Mouse (Mus musculus) thymus, postnatal 4 days (tissue): ENCODE data around the gene Zfp408.
A peak's percentile ranks its signal among the peaks of the same experiment; 100 is the strongest.

Source experiments
- DNase-seq: peaks from one replicate; pipeline ENCODE4 v3.0.0; 2021

The Zfp408 gene

DNA sequence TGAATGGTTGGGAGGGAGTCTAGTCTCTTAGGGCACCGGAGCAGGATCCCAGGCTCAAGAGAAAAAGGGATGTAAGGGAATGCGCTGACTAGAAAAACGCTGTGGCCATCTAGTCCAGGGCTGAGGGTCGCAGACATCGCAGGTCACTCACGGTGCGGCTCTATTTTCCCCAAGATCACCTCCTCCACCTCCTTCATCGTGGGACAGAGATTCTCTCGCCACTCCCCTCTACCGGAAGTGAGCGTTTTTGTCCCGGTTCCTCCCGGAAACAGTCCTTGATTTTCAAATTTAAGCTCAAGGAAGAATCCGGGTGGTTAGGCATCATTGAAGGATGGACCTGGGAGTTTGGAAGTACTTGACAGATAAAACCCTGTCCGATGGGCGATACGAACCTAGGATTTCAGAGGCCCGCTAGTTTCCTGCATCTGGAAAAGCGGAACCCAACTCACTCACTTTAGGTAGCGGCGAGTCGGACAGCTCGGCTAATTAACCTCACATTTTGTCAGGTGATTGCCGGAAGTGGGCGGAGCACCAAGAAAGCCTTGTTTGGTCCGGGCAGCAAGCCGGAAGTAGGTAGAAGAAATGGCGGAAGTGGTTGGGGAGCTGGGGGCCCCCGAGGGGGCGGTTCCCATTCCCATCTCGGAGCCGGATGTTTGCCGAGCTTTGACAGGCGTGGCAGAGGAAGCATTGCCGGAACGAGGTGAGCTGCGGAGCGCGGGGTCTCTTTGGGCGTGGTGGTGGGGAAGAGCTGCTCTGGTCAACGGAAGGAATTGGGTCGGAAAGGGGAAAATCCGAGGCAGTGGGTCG is at the start of gene Zfp408, which contains the start of gene Arhgap1:
Zfp408 (minus strand) TSS at position 239 of the 807 bp plus-strand sequence.
Arhgap1 (plus strand) TSS at position 308 of the 807 bp plus-strand sequence.
- peak; percentile 96 for DNase-seq

DNA sequence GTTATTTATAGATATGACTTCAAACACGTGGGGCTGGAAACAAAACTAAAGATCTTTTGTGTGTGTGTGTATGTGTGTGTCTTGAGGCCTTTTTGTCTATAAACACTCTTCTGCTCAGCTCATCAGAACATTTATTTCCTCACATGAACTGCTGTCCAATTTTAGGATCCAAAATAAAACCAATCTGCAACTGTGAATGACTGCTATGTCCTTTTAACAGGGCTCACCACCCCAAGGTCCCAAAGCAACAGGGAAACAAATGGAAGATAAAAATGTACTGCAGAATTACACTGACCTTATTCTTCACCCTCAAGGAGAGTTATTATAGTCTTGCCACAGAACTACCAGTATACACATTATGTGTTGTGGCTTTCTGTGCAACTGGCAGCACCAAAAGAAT is 49.6 kb upstream of the Zfp408 start:
- DNase-seq, result no peak

DNA sequence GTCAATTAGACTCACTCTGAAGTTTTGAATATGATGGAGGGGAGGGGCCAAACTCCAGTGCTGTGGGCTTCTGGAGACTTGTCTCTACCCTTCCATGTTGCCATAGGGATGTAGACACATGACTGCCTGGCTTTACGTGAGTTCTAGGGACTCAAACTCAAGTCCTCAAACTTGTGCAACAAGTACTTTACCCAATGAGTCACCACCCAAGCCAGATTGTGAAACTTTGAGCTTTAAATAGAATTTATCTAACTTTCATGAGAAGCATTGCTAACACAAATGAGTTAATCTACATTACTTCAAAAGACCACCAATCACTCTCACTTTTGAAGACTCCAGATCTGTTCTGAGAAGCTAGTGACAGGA is 46.6 kb upstream of the Zfp408 start:
- DNase-seq, result no peak

DNA sequence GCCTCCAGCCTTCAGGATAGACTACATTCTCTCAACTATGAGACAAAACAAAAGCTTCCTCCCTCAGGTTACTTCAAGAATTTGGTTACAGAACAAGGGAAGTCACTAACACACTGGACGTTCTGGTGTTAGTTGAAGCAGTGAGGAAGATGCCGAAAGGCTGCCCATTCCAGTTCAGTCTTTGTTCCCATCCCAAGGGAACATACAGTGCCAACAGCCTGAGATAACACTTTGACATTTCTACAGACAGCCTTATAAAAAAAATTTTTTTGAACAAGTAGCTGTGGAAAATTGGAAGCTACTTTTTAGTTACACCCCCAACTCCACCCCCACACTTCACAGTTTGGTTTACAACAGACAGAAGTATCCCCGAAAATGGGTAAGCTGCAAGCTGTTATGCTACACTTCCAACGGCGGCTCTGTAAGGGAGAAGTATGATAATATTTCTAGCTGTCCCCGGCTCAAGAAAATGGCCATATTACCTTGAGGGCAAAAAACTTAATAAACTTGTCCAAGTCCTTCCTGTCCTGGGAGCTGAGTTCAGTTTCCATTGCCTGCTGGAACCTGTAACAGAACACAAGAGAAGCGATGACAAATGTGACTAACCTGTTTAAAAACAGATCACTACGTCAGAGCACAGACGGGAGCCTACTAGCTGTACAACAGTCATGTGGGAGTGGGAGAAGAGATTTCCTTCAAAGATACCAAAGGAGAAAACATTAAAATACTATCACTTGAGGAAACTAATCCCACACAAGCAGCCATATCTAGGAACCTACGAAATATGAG is 46.0 kb upstream of the Zfp408 start:
- DNase-seq, result no peak

DNA sequence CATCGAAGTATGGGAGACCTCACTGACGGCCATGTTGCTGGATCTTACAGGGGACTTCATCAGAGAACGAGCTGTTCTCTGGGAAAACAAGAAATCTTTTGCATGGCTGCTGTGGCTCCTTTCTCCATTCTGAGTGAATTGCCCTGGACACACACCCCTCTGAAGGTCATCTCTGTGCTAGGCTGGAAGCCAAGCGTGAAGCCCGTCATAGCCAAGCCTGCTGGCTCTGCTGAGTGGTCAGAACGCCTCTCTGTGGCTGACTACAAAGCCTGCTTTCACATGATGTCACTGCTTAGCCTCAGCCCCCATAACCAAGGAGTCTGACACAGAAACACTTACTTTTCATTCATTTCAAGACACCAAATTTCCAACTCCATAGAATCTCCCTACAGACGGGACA is 39.9 kb upstream of the Zfp408 start:
- no peak for DNase-seq

DNA sequence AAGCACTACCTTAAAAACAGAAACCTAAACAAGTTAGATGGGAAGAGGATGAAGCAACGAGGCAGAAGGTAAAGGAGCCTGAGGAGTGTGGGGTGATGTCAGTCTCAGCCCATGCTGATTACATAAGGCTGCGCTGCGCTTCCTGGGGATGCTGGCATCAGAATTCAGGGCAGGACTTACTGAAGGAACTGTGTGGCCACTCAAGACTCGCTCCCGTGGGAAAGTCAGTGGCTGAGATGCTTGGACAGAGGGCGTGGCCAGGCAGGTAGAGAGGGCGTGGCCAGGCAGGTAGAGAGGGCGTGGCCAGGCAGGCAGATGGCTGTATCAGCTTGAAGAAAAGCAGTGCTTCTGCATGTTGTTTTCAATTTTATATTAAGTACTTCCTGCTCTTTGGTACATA is 34.3 kb upstream of the Zfp408 start:
- no peak for DNase-seq

DNA sequence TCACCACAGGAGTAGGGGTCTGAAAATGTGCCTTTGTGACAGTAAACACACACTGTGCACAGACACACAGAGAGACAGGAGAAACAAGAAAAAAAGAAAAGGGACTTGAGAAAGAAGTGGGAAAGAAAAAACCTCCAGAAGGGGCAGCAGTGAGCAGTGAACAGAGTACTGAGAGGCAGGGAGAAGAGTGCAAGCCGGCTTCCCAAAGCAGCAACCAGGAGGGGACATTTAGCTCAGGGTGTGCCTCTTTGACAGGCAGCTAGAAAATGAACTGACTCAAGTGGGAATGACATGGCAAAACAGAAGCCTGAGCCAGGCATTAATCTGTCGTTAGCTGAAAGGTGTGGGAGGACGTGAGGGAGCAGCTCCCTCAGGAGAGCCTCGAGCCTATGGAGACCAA is 33.3 kb upstream of the Zfp408 start:
- DNase-seq, result peak; percentile 59

DNA sequence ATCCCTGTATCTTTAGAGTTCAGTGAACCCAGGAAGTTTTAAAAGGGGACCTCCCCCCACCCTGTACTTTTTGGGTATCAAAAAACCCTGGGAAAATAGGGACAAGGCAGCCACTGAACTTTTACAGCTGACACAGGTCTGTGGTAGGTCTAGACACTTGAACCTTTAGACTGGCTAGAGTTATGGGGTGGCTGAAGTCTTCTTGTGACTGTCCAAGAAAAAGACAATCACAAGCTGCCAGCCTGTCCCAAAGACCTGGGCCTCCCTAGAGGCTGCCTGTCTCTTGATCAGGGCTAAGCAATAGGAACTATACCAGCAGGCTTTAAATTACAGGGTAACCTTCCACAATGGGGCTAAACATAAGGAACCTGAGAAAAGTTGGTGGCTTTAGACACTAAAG is 27.4 kb upstream of the Zfp408 start:
- no peak for DNase-seq

DNA sequence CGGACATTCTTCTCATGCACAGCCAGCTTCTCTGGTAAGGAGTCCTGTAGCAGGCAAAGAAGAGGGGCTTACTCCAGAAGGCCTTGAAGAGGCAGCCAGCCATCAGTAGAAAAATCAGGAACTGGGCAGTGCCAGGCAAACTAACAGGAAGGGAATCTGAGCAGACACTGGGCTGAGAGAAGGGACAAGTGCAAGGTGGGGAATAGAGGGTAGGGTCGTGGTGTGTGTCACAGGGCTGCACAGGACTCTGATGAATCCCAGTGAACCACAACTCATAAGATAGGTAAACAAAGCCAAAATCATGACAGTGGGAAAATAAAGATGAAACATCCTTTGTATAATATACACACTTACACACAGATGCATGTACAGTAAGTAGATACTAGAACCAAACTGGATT is 26.8 kb upstream of the Zfp408 start:
- no peak for DNase-seq

DNA sequence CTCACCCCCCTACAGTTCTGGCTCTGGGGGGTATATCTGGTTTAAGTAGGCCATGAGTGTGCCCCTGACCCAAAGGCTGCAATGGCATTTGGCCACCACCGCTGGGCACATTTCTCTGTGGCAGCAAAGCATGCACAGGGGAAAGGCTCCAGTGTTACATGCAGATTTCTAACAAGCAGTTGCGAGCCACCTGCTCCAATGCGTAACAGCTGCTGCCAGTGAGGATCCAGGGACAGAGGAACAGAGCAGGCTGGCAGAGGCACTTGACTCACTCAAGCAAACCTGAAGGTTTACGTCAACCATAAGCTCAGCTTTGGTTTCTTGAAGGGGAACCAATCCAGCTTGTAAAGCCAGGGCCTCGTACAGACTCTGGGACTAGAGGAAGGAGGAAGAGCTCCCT is 25.3 kb upstream of the Zfp408 start:
- no peak for DNase-seq

DNA sequence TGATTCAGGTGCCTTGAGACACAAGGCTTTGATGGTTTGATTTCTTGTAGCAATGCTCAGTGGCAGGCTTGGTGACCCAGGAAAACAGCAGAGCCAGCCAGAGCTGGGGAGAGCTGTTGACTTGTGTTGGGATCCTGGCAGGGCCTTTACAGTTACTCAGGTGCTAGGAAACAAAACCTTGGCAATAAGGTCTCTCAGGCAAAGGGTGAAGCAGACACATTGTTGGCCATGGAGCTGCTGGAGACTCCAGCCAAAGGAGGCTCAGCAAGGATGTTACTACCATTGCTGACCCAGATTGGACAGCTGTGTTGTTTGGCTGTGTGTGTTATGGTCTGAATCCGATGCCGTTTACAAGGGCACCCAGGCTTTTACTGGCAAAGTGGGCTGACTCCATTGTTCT is 24.0 kb upstream of the Zfp408 start:
- DNase-seq, result no peak

DNA sequence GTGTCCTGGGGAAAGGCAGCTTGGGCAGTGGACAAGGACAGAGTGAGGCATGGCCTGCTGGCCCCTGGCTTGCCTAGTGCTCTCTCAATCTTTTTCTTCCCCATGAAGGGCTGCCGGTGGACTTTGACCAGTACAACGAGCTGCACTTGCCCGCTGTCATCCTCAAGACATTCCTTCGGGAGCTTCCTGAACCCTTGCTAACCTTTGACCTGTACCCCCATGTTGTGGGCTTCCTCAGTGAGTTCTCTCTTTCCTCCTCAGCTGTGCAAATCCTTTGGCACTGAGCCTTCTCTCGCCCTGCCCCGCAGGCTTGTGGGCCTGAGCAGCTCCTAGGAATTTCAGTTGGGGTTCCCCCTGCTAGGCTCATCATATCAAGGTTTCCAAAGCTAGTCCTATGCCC is 20.4 kb upstream of the Zfp408 start:
- DNase-seq, result no peak

DNA sequence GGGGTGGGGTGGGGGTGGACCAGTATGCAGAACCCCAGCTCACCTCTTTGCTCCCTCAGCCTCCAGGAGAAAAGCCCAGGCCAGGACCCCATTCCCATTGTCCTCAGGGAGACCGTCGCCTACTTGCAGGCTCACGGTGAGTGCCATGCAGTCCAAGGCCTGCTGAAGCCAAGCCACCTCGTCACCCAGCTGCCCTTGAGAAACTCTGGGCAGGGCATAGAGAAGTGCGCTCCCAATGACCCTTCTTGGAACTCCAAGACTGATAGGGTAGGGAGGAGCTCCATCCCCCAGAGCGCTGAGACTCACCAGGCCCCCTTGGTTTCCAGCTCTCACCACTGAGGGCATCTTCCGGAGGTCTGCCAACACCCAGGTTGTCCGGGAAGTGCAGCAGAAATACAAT is 19.7 kb upstream of the Zfp408 start:
- no peak for DNase-seq

DNA sequence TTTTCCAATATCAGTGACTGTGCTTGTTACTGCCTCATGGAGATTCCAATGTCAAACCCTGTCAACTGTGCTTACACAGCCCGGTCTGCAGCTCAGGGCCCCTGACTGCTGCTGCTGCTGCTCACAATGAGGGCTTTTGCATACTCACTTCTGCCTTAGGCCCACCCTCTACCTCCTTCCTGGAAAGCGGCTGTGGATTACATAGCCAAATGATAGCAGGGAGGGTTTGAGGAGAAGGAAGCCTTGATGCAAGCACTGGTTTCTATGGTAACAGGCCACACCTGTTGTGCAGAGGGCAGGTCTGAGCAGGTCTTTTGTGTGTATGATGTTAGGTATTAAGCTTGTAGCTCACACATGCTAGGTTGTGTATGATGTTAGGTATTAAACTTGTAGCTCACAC is 18.2 kb upstream of the Zfp408 start:
- DNase-seq, result no peak

DNA sequence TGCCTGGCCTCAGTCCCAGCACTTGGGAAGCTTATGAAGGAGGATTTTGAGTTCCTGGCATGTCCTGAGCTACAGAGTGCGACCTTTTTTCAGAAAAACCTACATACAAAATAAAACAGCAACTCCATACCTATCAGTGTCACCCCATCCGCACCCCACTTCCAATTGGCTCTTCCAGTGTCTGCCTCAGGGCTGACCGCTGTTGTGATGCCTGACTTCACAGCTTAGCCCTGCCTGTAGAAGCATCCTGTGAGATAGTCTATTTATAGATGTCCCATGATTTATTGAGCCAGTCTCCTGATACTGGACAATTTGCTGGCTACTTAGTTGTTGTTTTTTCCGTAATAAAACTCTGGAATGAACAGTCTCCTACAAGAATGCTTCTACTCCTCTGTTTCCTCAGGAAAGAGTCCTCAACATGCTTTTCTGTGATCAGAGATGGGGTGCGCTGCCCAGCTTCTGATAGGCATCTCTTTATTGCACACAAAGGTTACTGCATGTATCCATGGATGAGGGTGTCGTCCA is 16.9 kb upstream of the Zfp408 start:
- DNase-seq, result no peak

DNA sequence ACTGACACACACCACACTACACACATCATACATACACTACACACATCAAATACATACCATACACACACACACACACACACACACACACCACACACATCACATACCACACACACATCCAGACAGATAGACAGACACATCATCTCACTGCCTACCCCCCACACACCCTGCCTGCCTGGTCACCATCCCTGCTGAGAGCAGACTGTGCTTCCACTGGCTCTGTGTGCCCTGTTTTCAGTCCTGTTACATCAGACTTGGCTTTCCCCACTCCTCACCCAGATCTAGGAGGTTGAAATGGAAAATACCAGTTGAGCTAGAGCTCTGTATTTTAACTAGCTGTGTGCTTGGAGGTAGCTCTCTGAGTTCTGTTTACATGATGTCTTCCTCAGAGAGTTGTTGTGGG is 15.2 kb upstream of the Zfp408 start:
- no peak for DNase-seq

DNA sequence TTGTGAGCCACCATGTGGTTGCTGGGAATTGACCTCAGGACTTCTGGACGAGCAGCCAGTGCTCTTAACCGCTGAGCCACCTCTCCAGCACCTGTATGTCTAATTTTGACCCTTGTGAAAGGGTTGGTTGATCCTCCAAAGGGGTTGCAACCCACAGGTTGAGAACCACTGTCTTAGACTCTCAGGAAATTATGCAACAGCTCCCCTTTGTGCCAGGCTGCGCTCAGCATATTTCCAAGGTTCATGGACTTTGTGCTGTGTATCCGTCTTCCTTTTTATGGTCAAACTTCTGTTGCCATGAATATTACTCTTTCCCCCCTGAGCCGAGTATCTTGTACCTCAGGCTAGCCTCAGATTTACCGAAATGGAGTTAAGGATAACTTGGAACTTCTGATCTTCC is 11.4 kb upstream of the Zfp408 start:
- DNase-seq, result no peak

DNA sequence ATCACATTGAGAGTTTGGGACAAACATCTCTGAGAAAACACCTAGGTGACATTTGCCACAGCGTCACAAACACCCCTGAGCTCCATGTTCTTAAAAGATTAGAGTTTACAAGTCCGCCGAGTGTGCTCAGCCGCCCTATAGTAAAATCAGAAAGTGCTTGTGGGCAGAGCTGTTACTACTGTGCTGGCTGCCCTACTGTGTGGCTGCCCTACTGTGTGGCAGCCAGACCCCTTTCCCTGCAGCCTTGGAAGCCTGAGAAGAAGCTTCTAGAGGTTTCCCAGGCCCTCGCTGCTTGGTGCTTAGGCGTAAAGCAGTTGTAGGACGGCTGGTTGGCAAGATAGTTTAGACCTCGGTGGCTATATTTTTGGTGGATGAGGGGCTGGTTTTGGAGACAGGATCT is 10.1 kb upstream of the Zfp408 start:
- no peak for DNase-seq

DNA sequence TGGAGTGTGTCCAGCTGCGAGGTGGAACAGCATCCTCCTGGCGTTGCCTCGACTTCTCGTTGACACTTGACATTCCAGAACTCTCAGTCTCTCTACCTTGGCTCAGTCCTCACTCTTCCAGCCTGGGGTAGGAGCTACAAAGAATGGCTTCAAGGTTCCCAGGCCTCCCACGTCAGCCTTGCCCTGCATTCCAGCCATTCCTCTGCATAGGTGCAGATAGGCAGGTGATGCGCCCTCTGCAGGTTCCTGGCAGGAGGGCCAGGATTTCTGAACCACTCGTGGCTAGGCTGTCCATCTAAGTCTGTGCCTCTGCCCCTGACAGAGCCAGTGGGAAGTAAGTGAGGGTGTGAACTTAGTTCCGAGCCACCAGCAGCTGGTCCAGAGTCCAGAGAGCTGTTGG is 7.2 kb upstream of the Zfp408 start:
- DNase-seq, result peak; percentile 41

DNA sequence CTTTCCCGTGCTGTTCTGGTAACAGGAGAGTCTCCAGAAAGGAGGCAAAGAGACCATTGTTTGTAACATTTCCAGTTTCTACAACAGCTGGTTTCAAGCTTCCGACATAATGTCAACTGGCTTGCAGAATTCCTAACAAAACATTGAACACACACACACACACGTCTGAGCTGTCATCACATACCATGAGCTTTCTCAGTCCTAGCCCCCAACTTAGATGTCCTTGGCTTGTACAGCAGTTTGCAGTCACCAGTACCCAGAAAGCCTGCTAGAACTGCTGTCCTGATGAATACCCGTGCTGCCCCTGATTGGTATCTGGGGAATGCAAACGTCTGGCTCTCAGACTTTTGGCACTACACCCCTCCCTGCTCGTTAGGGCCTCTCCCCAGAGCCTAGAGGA is 6.2 kb upstream of the Zfp408 start:
- no peak for DNase-seq

DNA sequence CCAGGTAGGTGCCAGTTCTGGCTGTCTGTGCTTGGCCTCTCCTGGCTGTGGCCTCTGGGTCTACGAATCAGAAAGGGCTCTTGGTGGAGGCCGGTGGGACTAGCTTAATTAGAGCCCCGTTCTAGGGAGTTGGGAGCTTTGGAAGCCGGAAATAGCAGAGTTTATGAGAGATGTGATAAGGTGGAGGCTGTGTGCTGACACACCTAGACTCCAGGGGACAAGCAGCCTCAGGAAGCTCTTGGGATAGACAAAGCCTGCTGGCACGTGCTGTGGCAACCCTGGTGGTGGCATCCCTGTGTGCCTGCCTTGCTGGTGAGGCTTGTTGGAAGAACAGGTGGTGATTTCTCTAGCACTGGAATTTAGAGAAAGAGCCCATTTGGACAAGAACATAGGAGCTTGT is 5.8 kb upstream of the Zfp408 start:
- no peak for DNase-seq

DNA sequence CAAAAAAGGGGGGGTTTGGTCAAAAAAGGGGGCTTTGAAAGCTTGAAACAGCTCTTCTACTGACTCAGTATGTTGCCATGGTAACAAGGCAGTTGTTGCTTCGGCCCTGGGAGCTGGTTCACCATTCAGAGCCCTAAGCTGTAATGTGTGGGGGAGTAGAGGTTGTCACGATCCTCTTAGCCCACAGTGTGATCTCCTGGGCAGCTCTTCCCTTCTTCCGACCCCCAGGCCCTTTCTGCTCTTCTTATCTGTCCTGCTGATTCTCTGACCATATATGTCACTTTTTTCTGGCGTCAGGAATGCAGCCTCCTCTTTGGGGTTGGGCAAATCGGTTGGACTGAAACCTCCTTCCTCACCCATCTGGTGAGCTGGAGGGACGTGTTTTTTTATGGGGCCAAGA is 3.3 kb upstream of the Zfp408 start:
- no peak for DNase-seq

DNA sequence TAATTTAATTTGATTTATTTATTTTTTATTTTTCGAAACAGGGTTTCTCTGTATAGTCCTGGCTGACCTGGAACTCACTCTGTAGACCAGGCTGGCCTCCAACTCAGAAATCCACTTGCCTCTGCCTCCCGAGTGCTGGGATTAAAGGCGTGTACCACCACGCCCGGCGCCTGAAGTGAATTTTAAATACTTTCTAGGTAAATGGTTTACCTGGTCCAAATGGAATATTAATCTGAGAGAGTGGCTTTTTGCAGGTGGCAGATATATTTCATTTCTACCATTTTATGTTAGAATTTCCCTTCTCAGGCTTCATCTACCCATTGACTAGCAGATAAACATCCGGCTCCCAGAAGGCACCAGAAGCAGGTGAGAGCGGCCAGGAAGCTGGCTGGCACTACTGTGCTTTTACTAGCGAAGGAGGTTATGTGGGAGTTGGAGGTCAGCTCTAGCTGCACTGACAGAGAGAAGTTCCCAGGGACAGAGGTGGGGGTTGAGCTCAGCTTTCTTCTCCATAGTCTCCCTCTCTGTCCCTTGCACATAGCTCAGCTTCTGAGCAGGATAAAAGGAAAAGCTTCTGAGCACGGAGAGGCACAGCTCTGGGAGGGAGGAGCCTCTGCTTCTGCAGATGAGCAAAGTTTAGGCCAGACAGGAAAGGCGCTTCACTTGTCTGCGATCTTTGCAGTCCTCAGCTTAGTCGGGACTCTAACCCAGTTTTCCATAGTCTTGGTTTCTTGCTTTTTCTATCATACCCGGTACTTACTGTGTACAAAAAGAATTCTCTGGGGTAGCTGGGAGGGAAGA is 2.1 kb upstream of the Zfp408 start:
- no peak for DNase-seq
